Mouse (Mus musculus) midbrain, embryonic 16.5 days (tissue): ENCODE results near the gene Gtf3a. TPM values are rescaled to one million over a fixed set of nuclear protein-coding genes. Genes with fewer than 3 reads are reported as not detected.

Source experiments
- ATAC-seq: fragments of 200-750 bp; cut with Nextera tagmentation; 2 replicates; pipeline ENCODE4 v1.8.0; 2017; ENCODE audit warnings: moderate TSS enrichment
- H3K27ac ChIP-seq: fragments of 300-500 bp; sonication (generic); 2 replicates; pipeline ENCODE4 v1.5.1; 2014; ENCODE audit warnings: mild to moderate bottlenecking, low read length, mixed read lengths
- H3K27me3 ChIP-seq: fragments of 300-500 bp; sonication (generic); 2 replicates; pipeline ENCODE4 v1.6.1; 2014; ENCODE audit warnings: low read depth, low read length, mixed read lengths; ENCODE audit not compliant: control insufficient read depth, insufficient read depth
- H3K36me3 ChIP-seq: fragments of 300-500 bp; sonication (generic); 2 replicates; pipeline ENCODE4 v1.6.1; 2014; ENCODE audit warnings: mild to moderate bottlenecking, low read length, moderate library complexity, mixed read lengths; ENCODE audit not compliant: control insufficient read depth, insufficient read depth
- H3K4me1 ChIP-seq: fragments of 300-500 bp; sonication (generic); 2 replicates; pipeline ENCODE4 v1.6.1; 2014; ENCODE audit warnings: mild to moderate bottlenecking, low read length, mixed read lengths; ENCODE audit not compliant: control insufficient read depth, insufficient read depth
- H3K4me2 ChIP-seq: fragments of 300-500 bp; sonication (generic); 2 replicates; pipeline ENCODE4 v1.6.1; 2014; ENCODE audit warnings: mild to moderate bottlenecking, low read length, mixed read lengths
- H3K4me3 ChIP-seq: fragments of 300-500 bp; sonication (generic); 2 replicates; pipeline ENCODE4 v1.5.1; 2014; ENCODE audit warnings: low read depth, mild to moderate bottlenecking, low read length, moderate library complexity, mixed read lengths
- H3K9ac ChIP-seq: fragments of 300-500 bp; sonication (generic); 2 replicates; pipeline ENCODE4 v1.6.1; 2014; ENCODE audit warnings: low read depth, low read length, mixed read lengths
- H3K9me3 ChIP-seq: fragments of 300-500 bp; sonication (generic); replicated peaks from 2 replicates; pipeline ENCODE4 v1.6.1; 2014; ENCODE audit warnings: mild to moderate bottlenecking, low read length, mixed read lengths; ENCODE audit not compliant: control insufficient read depth, poor library complexity, severe bottlenecking
- WGBS: fragments of 180-500 bp; shearing (Covaris S2); extraction: QIAGEN DNeasy Blood & Tissue Kit; methylation state at CpG from one replicate; pipeline ENCODE4 v1.1.7; 2014; 5-methylcytosine and 5-hydroxymethylcytosine counted together
- polyA plus RNA-seq: library from polyadenylated mRNA; unstranded; fragments of >200 nt; fragmentation: Nextera tagmentation; extraction: Ambion mirVana; gene quantifications from 2 replicates; pipeline ENCODE4 v1.2.1, GENCODE M21; 2015

Gene Gtf3a
- polyA plus RNA-seq = 112 and 116 TPM in 2 replicates

DNA sequence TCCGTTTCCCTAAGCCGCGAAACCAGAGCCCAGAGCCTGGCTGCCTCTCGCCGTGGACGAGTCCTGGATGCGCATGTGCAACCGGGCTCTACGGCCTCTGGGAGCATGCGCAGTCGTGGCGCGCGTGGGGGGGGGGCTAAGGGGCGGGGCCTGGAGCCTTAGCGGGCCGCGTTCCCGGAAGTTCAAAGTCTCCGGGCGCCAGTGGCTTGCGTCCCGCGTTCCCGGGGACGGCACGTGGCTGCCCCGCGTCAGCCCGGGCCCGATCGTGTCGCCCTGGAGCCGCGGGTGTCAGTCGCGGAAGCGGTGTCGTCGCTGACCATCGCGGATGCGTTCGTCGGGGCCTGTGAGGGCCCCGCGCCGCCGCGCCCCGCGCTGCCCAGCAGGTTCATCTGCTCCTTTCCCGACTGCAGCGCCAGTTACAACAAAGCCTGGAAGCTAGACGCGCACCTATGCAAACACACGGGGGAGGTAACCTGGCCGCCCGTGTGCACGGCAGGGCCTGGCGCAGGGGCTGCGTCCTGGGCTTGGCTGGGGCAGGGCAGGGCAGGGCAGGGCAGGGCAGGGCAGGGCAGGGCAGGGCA lies at the start of gene Gtf3a:
Gtf3a (plus strand) TSS at position 150 of the 581 bp plus-strand sequence.
- H3K9ac ChIP-seq = peak within 1 kb of the TSS; percentile 73
- under 1% methylated on average over 62 of the region's 62 CpGs for WGBS
- peak within 1 kb of the TSS; percentile 79 for H3K27ac ChIP-seq
- peaks cover 18% of the 10 kb centered on the region for H3K36me3 ChIP-seq
- H3K4me3 ChIP-seq = peak within 1 kb of the TSS; percentile 58
- H3K27me3 ChIP-seq = no peaks in the 10 kb centered on the region
- no peaks in the 10 kb centered on the region for H3K9me3 ChIP-seq
- peak within 1 kb of the TSS; percentile 84 for H3K4me2 ChIP-seq
- H3K4me1 ChIP-seq = peaks cover 11% of the 10 kb centered on the region
- peak; percentile 93 for ATAC-seq

DNA sequence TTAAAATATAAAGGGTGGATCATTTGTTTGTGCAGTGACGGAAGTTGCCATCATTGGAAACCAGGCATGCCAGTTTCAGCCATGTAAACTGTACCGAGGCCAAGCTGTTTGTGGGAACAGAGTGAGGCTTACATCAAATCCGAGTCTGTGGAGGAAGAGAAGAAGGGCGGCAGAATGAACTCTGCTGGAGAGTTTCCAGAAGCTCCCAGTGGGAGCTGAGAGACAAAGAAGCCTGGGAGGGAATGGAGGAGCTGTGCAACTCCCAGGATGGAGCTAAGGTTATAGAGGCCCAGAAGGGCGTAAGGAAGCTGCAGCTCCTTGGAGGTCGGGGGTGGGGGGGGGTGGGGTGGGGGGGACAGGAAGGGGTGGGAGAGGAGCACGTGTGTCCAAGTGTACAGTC lies 48.1 kb upstream of the Gtf3a start:
- Histone ChIP-seq H3K27ac (no peak overlapping the region), H3K4me2 (no peak overlapping the region), H3K36me3 (no peaks in the 10 kb centered on the region), H3K4me3 (no peak overlapping the region), H3K9ac (no peak overlapping the region), H3K27me3 (no peaks in the 10 kb centered on the region), H3K9me3 (no peaks in the 10 kb centered on the region), H3K4me1 (no peaks in the 10 kb centered on the region)
- 29% methylated on average over 6 of the region's 7 CpGs for WGBS
- no peak for ATAC-seq

DNA sequence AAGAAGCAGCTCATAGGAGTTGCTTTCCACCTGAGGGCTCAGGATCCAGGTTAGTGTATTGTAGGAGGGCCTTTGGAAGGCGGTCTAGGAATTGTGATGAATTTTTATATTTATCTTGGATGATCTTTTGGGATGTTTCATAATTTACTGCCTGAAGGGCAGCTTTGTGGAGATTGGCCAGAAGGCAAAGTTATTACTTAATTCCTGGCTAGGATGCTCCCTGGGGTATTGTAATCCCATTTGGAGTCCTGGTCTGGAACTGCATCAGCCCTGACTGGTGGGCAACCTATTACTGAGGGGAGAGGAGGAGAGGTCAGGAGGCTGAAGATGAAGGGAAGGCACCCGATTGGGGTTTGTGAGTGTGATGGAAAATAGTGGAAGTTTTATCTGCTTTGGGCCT lies 47.0 kb upstream of the Gtf3a start:
- Histone ChIP-seq H3K27ac (no peak overlapping the region), H3K27me3 (no peaks in the 10 kb centered on the region), H3K4me2 (no peak overlapping the region), H3K9ac (no peak overlapping the region), H3K36me3 (no peaks in the 10 kb centered on the region), H3K4me3 (no peak overlapping the region), H3K9me3 (no peaks in the 10 kb centered on the region), H3K4me1 (no peaks in the 10 kb centered on the region)
- no peak for ATAC-seq
- WGBS = 67% methylated on average over 2 of the region's 2 CpGs

DNA sequence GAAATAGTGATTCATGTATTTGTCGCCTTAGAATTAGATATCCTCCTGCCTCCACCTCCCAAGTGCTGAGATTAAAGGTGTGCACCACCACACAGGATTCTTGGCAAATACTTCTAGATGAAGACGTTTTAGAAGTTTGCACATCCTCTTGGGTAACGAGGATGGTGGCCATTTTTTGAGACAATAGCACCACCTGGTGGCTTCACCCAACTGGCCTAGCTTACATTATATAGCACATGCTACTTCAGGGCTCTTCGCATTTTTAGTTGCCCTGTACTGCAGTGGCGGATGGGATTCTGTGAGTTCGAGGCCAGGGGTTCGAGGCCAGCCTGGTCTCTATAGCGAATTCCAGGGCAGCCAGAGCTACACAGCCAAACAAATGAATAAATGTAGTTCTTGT lies 44.1 kb upstream of the Gtf3a start:
- no peak overlapping the region for H3K9ac ChIP-seq
- H3K4me3 ChIP-seq = no peak overlapping the region
- H3K27me3 ChIP-seq = no peaks in the 10 kb centered on the region
- no peaks in the 10 kb centered on the region for H3K36me3 ChIP-seq
- H3K4me1 ChIP-seq = no peaks in the 10 kb centered on the region
- WGBS = 35% methylated on average over 8 of the region's 8 CpGs
- peak; percentile 73; the same call in 1 of the 2 replicates for ATAC-seq
- no peaks in the 10 kb centered on the region for H3K9me3 ChIP-seq
- H3K27ac ChIP-seq = no peak overlapping the region
- H3K4me2 ChIP-seq = no peak overlapping the region

DNA sequence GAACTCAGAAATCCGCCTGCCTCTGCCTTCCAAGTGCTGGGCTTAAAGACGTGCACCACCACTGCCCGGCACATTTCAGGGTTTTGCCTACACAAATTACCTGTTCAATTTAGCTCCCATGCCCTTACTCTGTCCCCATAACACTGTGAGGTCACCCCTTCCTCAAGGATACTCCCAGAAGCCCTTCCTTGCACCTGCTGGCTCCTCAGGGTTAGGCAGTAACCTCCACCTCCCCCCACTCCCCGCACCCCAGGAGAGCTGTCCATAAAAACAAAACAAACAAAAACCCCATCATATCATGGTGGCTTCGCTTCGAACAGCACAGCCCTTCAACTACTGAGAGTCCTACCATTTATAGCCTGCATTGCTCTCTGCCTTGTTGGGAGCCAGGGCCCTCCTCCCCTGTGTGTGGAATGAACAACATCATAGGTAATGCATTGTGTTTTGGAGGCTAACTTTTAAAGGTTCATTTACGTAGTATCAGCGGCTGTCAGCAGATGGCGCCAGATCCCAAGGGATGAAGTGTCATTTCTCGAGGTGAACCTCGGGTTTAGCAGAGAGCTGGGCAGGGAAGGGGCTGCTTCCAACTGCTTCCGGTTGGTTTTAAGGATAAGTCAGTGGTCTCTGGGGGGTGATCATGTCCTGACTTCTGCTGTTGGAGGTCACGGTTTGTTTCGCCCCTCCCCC lies 42.8 kb upstream of the Gtf3a start:
- no peaks in the 10 kb centered on the region for H3K9me3 ChIP-seq
- H3K27me3 ChIP-seq = no peaks in the 10 kb centered on the region
- H3K4me1 ChIP-seq = no peaks in the 10 kb centered on the region
- H3K9ac ChIP-seq = no peak overlapping the region
- WGBS = 24% methylated on average over 14 of the region's 14 CpGs
- peak; percentile 67; the same call in 1 of the 2 replicates for ATAC-seq
- no peaks in the 10 kb centered on the region for H3K36me3 ChIP-seq
- H3K4me2 ChIP-seq = peak overlapping the region; percentile 36
- peak overlapping the region; percentile 3; the same call in 1 of the 2 replicates for H3K4me3 ChIP-seq
- no peak overlapping the region for H3K27ac ChIP-seq

DNA sequence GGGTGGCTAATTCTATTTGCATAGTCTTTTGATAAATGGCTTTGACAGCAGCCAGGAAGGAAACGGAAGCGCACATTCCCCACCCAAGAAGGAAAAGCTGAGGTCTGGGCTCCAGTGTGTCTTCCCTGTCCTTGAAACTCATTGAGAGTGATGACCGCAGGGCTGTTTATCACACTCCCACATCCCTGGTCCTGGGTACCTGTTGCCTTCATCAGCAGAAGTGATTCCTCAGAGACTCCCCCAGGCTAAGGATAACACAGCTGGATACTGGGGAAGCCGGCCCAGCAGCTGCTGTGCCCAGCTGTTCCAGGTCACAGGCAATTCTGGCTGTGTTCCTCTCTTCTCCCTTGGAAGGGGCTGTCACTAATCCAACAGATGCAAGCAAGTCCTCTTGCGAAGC lies 40.9 kb upstream of the Gtf3a start:
- WGBS = 51% methylated on average over 5 of the region's 5 CpGs
- Histone ChIP-seq H3K4me3 (no peak overlapping the region), H3K4me2 (no peak overlapping the region), H3K4me1 (no peaks in the 10 kb centered on the region), H3K27ac (no peak overlapping the region), H3K9ac (no peak overlapping the region), H3K27me3 (no peaks in the 10 kb centered on the region), H3K36me3 (no peaks in the 10 kb centered on the region), H3K9me3 (no peaks in the 10 kb centered on the region)
- ATAC-seq = no peak

DNA sequence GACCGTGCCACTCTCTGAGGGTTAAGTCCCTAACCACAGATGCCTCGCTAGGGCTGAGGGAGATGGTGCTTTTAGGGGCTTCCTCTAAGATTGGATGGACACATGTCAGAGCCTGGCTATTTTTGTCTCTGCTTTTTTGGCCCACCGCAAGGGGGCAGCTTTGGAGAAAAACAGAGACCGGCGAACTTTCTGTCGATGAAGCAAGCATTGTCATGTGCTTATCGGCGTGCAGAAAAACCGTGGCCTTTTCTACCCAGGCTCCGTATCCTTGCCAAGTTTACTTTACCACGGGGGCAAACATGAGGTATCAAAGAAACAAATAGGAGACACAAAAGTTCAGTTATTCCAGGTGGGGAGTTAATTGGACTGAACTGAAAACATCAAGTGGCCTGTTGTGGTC lies 39.8 kb upstream of the Gtf3a start:
- H3K9ac ChIP-seq = no peak overlapping the region
- H3K4me1 ChIP-seq = no peaks in the 10 kb centered on the region
- no peaks in the 10 kb centered on the region for H3K36me3 ChIP-seq
- no peak overlapping the region for H3K4me2 ChIP-seq
- H3K4me3 ChIP-seq = no peak overlapping the region
- H3K27ac ChIP-seq = no peak overlapping the region
- H3K27me3 ChIP-seq = no peaks in the 10 kb centered on the region
- no peak for ATAC-seq
- WGBS = 50% methylated on average over 11 of the region's 11 CpGs
- H3K9me3 ChIP-seq = no peaks in the 10 kb centered on the region

DNA sequence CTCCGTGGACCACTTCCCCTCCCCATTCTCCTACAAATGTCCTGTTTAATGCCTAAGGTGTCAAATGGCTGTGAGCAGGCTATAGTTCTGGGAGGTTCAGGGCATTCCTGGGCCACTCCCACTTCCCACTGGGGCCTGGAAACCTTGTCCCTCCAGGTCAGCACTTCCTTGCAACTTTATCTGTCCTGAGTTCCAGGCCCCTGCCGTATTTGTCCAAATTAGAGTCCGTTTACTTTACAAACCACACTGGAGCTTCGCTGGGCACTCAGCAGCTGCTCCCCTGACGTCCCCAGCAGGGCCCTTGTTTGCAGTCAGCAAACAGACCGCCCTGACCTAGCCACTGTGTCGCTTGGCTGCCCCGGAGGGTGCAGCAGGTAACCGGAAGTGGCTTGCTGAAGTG lies 36.3 kb upstream of the Gtf3a start:
- no peak overlapping the region for H3K4me2 ChIP-seq
- H3K9ac ChIP-seq = no peak overlapping the region
- H3K4me1 ChIP-seq = no peaks in the 10 kb centered on the region
- H3K36me3 ChIP-seq = no peaks in the 10 kb centered on the region
- no peak overlapping the region for H3K4me3 ChIP-seq
- ATAC-seq = no peak
- 24% methylated on average over 9 of the region's 9 CpGs for WGBS
- no peak overlapping the region for H3K27ac ChIP-seq
- no peaks in the 10 kb centered on the region for H3K9me3 ChIP-seq
- peaks cover 4% of the 10 kb centered on the region for H3K27me3 ChIP-seq

DNA sequence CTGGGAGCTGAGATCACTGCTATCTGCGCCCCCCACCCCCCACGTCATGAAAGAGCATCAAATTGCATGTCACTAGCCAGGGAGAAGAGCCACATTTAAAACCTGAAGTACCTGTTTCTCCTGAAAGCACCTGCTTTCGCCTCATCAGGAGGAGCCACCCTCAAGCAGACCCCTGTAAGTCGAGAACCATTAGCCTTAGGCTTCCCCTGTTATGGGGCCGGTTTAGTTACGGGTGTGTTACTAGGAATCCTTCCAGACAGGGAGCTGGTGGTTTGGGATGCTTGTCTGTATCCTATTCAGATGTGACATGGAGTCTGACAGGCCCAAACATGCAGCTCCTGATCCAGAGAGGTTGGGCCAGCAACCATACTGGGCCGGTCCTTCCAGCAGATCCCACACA lies 35.1 kb upstream of the Gtf3a start:
- Histone ChIP-seq H3K36me3 (no peaks in the 10 kb centered on the region), H3K27me3 (peaks cover 4% of the 10 kb centered on the region), H3K9ac (no peak overlapping the region), H3K27ac (no peak overlapping the region), H3K4me1 (no peaks in the 10 kb centered on the region), H3K4me2 (no peak overlapping the region), H3K4me3 (no peak overlapping the region), H3K9me3 (no peaks in the 10 kb centered on the region)
- no peak for ATAC-seq
- 84% methylated on average over 7 of the region's 7 CpGs for WGBS
